Mouse (Mus musculus) limb, embryonic 15.5 days (tissue): ENCODE data around the gene Hdac4. TPM values are rescaled to one million over a fixed set of nuclear protein-coding genes. Genes with fewer than 3 reads are reported as not detected.

Experiments
- ATAC-seq: fragments of 200-750 bp; cut with Nextera tagmentation; 2 replicates; pipeline ENCODE4 v1.8.0; 2017; ENCODE audit warnings: low read depth, moderate TSS enrichment; ENCODE audit not compliant: insufficient number of reproducible peaks, low FRiP score, low TSS enrichment
- H3K27ac ChIP-seq: fragments of 300-500 bp; sonication (generic); 2 replicates; pipeline ENCODE4 v1.5.1; 2015; ENCODE audit warnings: moderate library complexity, mild to moderate bottlenecking, inconsistent platforms
- H3K27me3 ChIP-seq: fragments of 300-500 bp; sonication (generic); 2 replicates; pipeline ENCODE4 v1.6.1; 2015; ENCODE audit warnings: inconsistent platforms
- H3K36me3 ChIP-seq: fragments of 300-500 bp; sonication (generic); 2 replicates; pipeline ENCODE4 v1.6.1; 2015; ENCODE audit warnings: inconsistent platforms
- H3K4me1 ChIP-seq: fragments of 300-500 bp; sonication (generic); 2 replicates; pipeline ENCODE4 v1.6.1; 2015; ENCODE audit warnings: inconsistent platforms
- H3K4me2 ChIP-seq: fragments of 300-500 bp; sonication (generic); 2 replicates; pipeline ENCODE4 v1.6.1; 2015; ENCODE audit warnings: mild to moderate bottlenecking, inconsistent platforms
- H3K4me3 ChIP-seq: fragments of 300-500 bp; sonication (generic); 2 replicates; pipeline ENCODE4 v1.5.1; 2015; ENCODE audit warnings: mild to moderate bottlenecking, inconsistent platforms
- H3K9ac ChIP-seq: fragments of 300-500 bp; sonication (generic); 2 replicates; pipeline ENCODE4 v1.6.1; 2015; ENCODE audit warnings: inconsistent platforms
- H3K9me3 ChIP-seq: fragments of 300-500 bp; sonication (generic); 2 replicates; pipeline ENCODE4 v1.6.1; 2016; ENCODE audit warnings: inconsistent platforms
- WGBS: fragments of 180-500 bp; shearing (Covaris S2); methylation state at CpG from one replicate; pipeline ENCODE4 v1.1.7; 2015; 5-methylcytosine and 5-hydroxymethylcytosine counted together
- polyA plus RNA-seq: library from polyadenylated mRNA; unstranded; fragments of >200 nt; fragmentation: Nextera tagmentation; extraction: Ambion mirVana; gene quantifications from 2 replicates; pipeline ENCODE4 v1.2.1, GENCODE M21; 2015

The Hdac4 gene
- polyA plus RNA-seq, 1 experiment from 2014 or later: 24.1 TPM

GRCm38 (mm10) chr1:92069464-92069863 is 126.0 kb downstream of the Hdac4 start:
- H3K36me3 ChIP-seq: no peaks in the 10 kb centered on the region
- H3K27me3 ChIP-seq: no peaks in the 10 kb centered on the region
- H3K9ac ChIP-seq: no peak overlapping the region
- no peak overlapping the region for H3K27ac ChIP-seq
- no peaks in the 10 kb centered on the region for H3K4me1 ChIP-seq
- H3K4me2 ChIP-seq: no peak overlapping the region
- H3K4me3 ChIP-seq: no peak overlapping the region
- 96% methylated on average over 7 of the region's 7 CpGs for WGBS
- H3K9me3 ChIP-seq: no peaks in the 10 kb centered on the region
- no peak for ATAC-seq

- no peak for ATAC-seq
- Histone ChIP-seq H3K27ac (no peak overlapping the region), H3K36me3 (no peaks in the 10 kb centered on the region), H3K4me3 (no peak overlapping the region), H3K9ac (no peak overlapping the region), H3K4me2 (no peak overlapping the region), H3K4me1 (peaks cover 16% of the 10 kb centered on the region), H3K27me3 (no peaks in the 10 kb centered on the region), H3K9me3 (no peaks in the 10 kb centered on the region)
- WGBS: 70% methylated on average over 5 of the region's 5 CpGs
Measured at GRCm38 (mm10) chr1:92064307-92064706, 131.2 kb downstream of the Hdac4 start.

GRCm38 (mm10) chr1:92063271-92063670 is 132.2 kb downstream of the Hdac4 start:
- ATAC-seq: no peak
- no peaks in the 10 kb centered on the region for H3K36me3 ChIP-seq
- 98% methylated on average over 3 of the region's 3 CpGs for WGBS
- no peaks in the 10 kb centered on the region for H3K27me3 ChIP-seq
- H3K9me3 ChIP-seq: no peaks in the 10 kb centered on the region
- no peak overlapping the region for H3K9ac ChIP-seq
- peaks cover 16% of the 10 kb centered on the region for H3K4me1 ChIP-seq
- no peak overlapping the region for H3K27ac ChIP-seq
- no peak overlapping the region for H3K4me2 ChIP-seq
- H3K4me3 ChIP-seq: no peak overlapping the region

- Histone ChIP-seq H3K4me2 (no peak overlapping the region), H3K27ac (peak overlapping the region; percentile 51; the same call in 1 of the 2 replicates), H3K9ac (no peak overlapping the region), H3K36me3 (no peaks in the 10 kb centered on the region), H3K4me3 (no peak overlapping the region), H3K27me3 (no peaks in the 10 kb centered on the region), H3K9me3 (no peaks in the 10 kb centered on the region), H3K4me1 (peaks cover 16% of the 10 kb centered on the region)
- no peak for ATAC-seq
- 46% methylated on average over 8 of the region's 8 CpGs for WGBS
Measured at GRCm38 (mm10) chr1:92061198-92062073, 134.1 kb downstream of the Hdac4 start.

GRCm38 (mm10) chr1:92060532-92061064 is 134.9 kb downstream of the Hdac4 start:
- Histone ChIP-seq H3K9ac (no peak overlapping the region), H3K4me1 (peaks cover 16% of the 10 kb centered on the region), H3K27ac (no peak overlapping the region), H3K27me3 (no peaks in the 10 kb centered on the region), H3K4me3 (no peak overlapping the region), H3K4me2 (no peak overlapping the region), H3K9me3 (no peaks in the 10 kb centered on the region), H3K36me3 (no peaks in the 10 kb centered on the region)
- ATAC-seq: no peak
- WGBS: 74% methylated on average over 4 of the region's 4 CpGs

GRCm38 (mm10) chr1:92059571-92059970 is 135.9 kb downstream of the Hdac4 start:
- no peak for ATAC-seq
- WGBS: 89% methylated on average over 1 of the region's 1 CpGs

GRCm38 (mm10) chr1:92058731-92059425 is 136.6 kb downstream of the Hdac4 start:
- no peak for ATAC-seq
- no peaks in the 10 kb centered on the region for H3K27me3 ChIP-seq
- no peak overlapping the region for H3K4me2 ChIP-seq
- H3K9me3 ChIP-seq: no peaks in the 10 kb centered on the region
- peaks cover 16% of the 10 kb centered on the region for H3K4me1 ChIP-seq
- no peak overlapping the region for H3K4me3 ChIP-seq
- WGBS: 66% methylated on average over 5 of the region's 5 CpGs
- no peaks in the 10 kb centered on the region for H3K36me3 ChIP-seq
- no peak overlapping the region for H3K9ac ChIP-seq
- no peak overlapping the region for H3K27ac ChIP-seq

More at GRCm38 (mm10) chr1:92059571-92059970, 135.9 kb downstream of the Hdac4 start:
- H3K36me3 ChIP-seq: no peaks in the 10 kb centered on the region
- no peaks in the 10 kb centered on the region for H3K9me3 ChIP-seq
- peaks cover 16% of the 10 kb centered on the region for H3K4me1 ChIP-seq
- H3K27ac ChIP-seq: no peak overlapping the region
- H3K27me3 ChIP-seq: no peaks in the 10 kb centered on the region
- H3K9ac ChIP-seq: no peak overlapping the region
- no peak overlapping the region for H3K4me2 ChIP-seq
- no peak overlapping the region for H3K4me3 ChIP-seq

- peaks cover 12% of the 10 kb centered on the region for H3K4me1 ChIP-seq
- 86% methylated on average over 3 of the region's 3 CpGs for WGBS
- H3K27ac ChIP-seq: no peak overlapping the region
- no peak overlapping the region for H3K9ac ChIP-seq
- no peaks in the 10 kb centered on the region for H3K36me3 ChIP-seq
- no peaks in the 10 kb centered on the region for H3K9me3 ChIP-seq
- no peak for ATAC-seq
- H3K4me3 ChIP-seq: no peak overlapping the region
- H3K27me3 ChIP-seq: no peaks in the 10 kb centered on the region
- H3K4me2 ChIP-seq: no peak overlapping the region
Measured at GRCm38 (mm10) chr1:92057068-92057467, 138.4 kb downstream of the Hdac4 start.

- Histone ChIP-seq H3K9me3 (no peaks in the 10 kb centered on the region), H3K4me3 (no peak overlapping the region), H3K27ac (no peak overlapping the region), H3K9ac (no peak overlapping the region), H3K4me1 (no peaks in the 10 kb centered on the region; the same call in 1 of the 2 replicates), H3K27me3 (no peaks in the 10 kb centered on the region), H3K4me2 (no peak overlapping the region), H3K36me3 (no peaks in the 10 kb centered on the region)
- ATAC-seq: no peak
- WGBS: 45% methylated on average over 2 of the region's 2 CpGs
Measured at GRCm38 (mm10) chr1:92055149-92055548, 140.3 kb downstream of the Hdac4 start.

- 85% methylated on average over 4 of the region's 4 CpGs for WGBS
- H3K4me2 ChIP-seq: no peak overlapping the region
- no peak overlapping the region for H3K9ac ChIP-seq
- H3K27ac ChIP-seq: no peak overlapping the region
- no peak overlapping the region for H3K4me3 ChIP-seq
- no peaks in the 10 kb centered on the region; the same call in 1 of the 2 replicates for H3K4me1 ChIP-seq
- H3K36me3 ChIP-seq: no peaks in the 10 kb centered on the region
- H3K27me3 ChIP-seq: no peaks in the 10 kb centered on the region
- ATAC-seq: no peak
- no peaks in the 10 kb centered on the region for H3K9me3 ChIP-seq
Measured at GRCm38 (mm10) chr1:92052190-92052589, 143.3 kb downstream of the Hdac4 start.

GRCm38 (mm10) chr1:92051489-92052062 is 143.9 kb downstream of the Hdac4 start:
- Histone ChIP-seq H3K4me2 (no peak overlapping the region), H3K9me3 (no peaks in the 10 kb centered on the region), H3K4me1 (no peaks in the 10 kb centered on the region; the same call in 1 of the 2 replicates), H3K27ac (no peak overlapping the region), H3K36me3 (no peaks in the 10 kb centered on the region), H3K9ac (no peak overlapping the region), H3K4me3 (no peak overlapping the region), H3K27me3 (no peaks in the 10 kb centered on the region)
- ATAC-seq: no peak
- 83% methylated on average over 4 of the region's 4 CpGs for WGBS

GRCm38 (mm10) chr1:92050992-92051391 is 144.5 kb downstream of the Hdac4 start:
- ATAC-seq: no peak
- Histone ChIP-seq H3K9me3 (no peaks in the 10 kb centered on the region), H3K4me2 (no peak overlapping the region), H3K27me3 (no peaks in the 10 kb centered on the region), H3K36me3 (no peaks in the 10 kb centered on the region), H3K4me1 (no peaks in the 10 kb centered on the region; the same call in 1 of the 2 replicates), H3K9ac (no peak overlapping the region), H3K4me3 (no peak overlapping the region), H3K27ac (no peak overlapping the region)
